Mouse (Mus musculus) CH12.LX (cell line): ENCODE data around the gene Syt8.

Experiments
- CTCF ChIP-seq, 2 experiments: IDR thresholded peaks in 1 of 2; conservative IDR thresholded peaks in 1 of 2; 2 replicates each; pipeline ENCODE4 v1.5.1; 2011 to 2012; ENCODE audit warnings: low read depth in 2 of 2, low read length in 2 of 2, improper control_type of control experiment in 1 of 2, inconsistent platforms in 1 of 2, mild to moderate bottlenecking in 1 of 2, moderate library complexity in 1 of 2
- ELF1 ChIP-seq: IDR thresholded peaks from 2 replicates; pipeline ENCODE4 v1.6.1; 2014; ENCODE audit warnings: low read depth, mild to moderate bottlenecking, inconsistent platforms, low read length, improper control_type of control experiment
- EP300 ChIP-seq: IDR thresholded peaks from 2 replicates; pipeline ENCODE4 v1.6.1; 2011; ENCODE audit warnings: low read length, improper control_type of control experiment
- MAFK ChIP-seq: IDR thresholded peaks from 2 replicates; pipeline ENCODE4 v1.6.1; 2011; ENCODE audit warnings: low read length, improper control_type of control experiment; ENCODE audit not compliant: insufficient replicate concordance
- MAX ChIP-seq: IDR thresholded peaks from 2 replicates; pipeline ENCODE4 v1.6.1; 2011; ENCODE audit warnings: low read length, improper control_type of control experiment
- PAX5 ChIP-seq: IDR thresholded peaks from 2 replicates; pipeline ENCODE4 v1.6.1; 2012; ENCODE audit warnings: low read length, inconsistent platforms, mixed read lengths
- POLR2A ChIP-seq: IDR thresholded peaks from 2 replicates; pipeline ENCODE4 v1.6.1; 2011; ENCODE audit warnings: low read depth, mild to moderate bottlenecking, improper control_type of control experiment, low read length
- USF1 ChIP-seq: IDR thresholded peaks from 2 replicates; pipeline ENCODE4 v1.6.1; 2014; ENCODE audit warnings: low read depth, mild to moderate bottlenecking, inconsistent platforms, low read length, improper control_type of control experiment
- USF2 ChIP-seq: conservative IDR thresholded peaks from 2 replicates; pipeline ENCODE4 v1.6.1; 2011; ENCODE audit warnings: low read depth, low read length, improper control_type of control experiment

DNA sequence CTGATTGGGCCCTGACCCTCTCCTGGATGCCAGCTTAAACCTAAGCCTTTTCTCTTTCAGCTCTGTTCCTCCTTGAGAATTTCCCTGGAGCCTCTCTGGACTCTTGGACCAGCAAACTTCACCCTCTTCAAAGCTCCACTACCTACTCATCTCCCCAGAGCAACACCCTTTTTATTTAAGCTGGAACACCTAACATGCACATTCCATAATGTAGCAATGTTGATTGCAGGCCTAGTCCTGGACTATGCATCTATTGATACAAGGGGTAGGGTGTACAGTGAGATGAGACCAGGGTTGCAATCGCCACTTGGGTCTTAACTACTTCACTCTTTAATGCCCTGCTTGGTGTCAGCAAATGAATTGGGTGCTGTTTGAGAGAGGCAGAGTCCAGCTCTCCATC, 46.5 kb upstream of the Syt8 start:
- TF ChIP-seq MAX (no peak), POLR2A (no peak), PAX5 (no peak), CTCF (conservative IDR thresholded peaks at IDR 0.05 in 1 of 2, IDR thresholded peaks at IDR 0.05 in 1 of 2; ENCODE audit: low read depth in 2 of 2, low read length in 2 of 2) (no peak), USF2 (no peak), USF1 (no peak), MAFK (no peak), EP300 (no peak), ELF1 (no peak)
